Mouse (Mus musculus) embryo, embryonic 10 days (tissue): ENCODE results near the gene Plekhg3.

Source experiments
- DNase-seq: peaks from one replicate; pipeline ENCODE4 v3.0.0-alpha.2; 2015; ENCODE audit warnings: low spot score

Plekhg3 gene

DNA sequence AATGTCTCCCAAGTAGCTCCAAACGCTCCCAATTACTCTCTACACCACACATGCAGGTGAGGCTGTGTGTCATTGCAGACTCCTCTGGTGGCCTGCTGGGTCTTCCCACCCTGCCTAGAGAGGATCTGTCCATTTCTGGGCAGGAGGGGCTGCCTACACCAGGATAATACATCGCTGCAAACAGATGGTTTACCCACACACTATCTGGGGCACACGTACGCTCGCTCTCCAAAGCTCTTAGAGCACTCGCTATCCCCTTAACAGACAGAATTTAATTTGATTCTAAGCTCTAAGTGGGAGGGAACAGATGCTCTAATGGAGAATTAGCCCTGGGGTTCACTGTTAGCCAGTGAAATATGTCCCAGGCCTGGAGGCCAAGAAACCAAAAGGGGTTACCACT, 92.7 kb downstream of the Plekhg3 start:
- DNase-seq, result no peak
